In the genomic region with DNA sequence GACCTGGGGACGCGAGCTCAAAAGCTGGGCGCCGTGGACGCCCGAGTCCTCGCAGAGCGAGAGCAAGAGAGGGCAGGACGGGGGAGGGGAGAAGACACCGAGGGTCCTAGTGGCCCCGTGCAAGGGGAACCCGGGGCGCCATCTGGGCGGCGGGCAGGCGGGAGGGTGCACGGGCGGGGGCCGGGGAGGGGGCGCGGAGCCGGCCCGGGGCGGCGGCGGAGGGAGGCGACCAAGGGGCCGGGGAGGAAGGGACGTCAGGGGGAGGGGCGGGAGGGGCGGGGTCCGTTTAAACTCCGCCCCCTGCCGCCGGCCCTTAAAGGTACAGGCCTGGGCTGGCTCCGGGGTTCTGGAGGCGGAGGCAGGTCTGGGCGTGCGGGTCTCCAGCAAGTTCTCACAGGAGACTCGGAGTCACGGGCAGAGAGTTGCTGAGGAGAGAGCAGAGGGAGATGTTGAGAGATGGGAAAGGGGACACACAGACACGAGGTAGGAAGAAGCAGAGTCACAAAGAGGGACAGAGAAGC, we compare ENCODE assay signal across 8 mouse cellular contexts. TPM values are rescaled to one million over a fixed set of nuclear protein-coding genes. Genes with fewer than 3 reads are reported as not detected.
DNase-seq lines count a peak whose midpoint lies in the region; ATAC-seq and TF ChIP-seq lines count a peak whose summit lies in the region.

TSS of gene Mark4 (minus strand) at position 231 of the 521 bp plus-strand sequence.

- H3K4me2 ChIP-seq in hindbrain, embryonic 12.5 days (replicated peaks), result peak within 1 kb of the TSS; percentile 99

- WGBS in hindbrain, embryonic 12.5 days, result under 1% methylated on average over 29 of the region's 42 CpGs

- peaks cover 7% of the 10 kb centered on the region for H3K36me3 ChIP-seq in hindbrain, embryonic 12.5 days

- H3K9me3 ChIP-seq in hindbrain, embryonic 12.5 days (replicated peaks), result no peaks in the 10 kb centered on the region

- H3K9ac ChIP-seq in hindbrain, embryonic 12.5 days, result peak within 1 kb of the TSS; percentile 96

- POLR2A ChIA-PET in Patski (lab: Charles Lee), result no interaction called here

- TF ChIP-seq CTCF in Patski (IDR thresholded peaks at IDR 0.05), result no peak

- peaks cover 25% of the 10 kb centered on the region for H3K4me1 ChIP-seq in hindbrain, embryonic 12.5 days

- ATAC-seq in Patski, result peak; percentile 85
- peak; percentile 85 for ATAC-seq in hindbrain, embryonic 12.5 days (ENCODE audit: low FRiP score)

- peak within 1 kb of the TSS; percentile 86 for H3K27ac ChIP-seq in hindbrain, embryonic 12.5 days

- H3K27me3 ChIP-seq in Patski, result no peaks in the 10 kb centered on the region
- H3K27me3 ChIP-seq in hindbrain, embryonic 12.5 days, result peaks cover 3% of the 10 kb centered on the region; the same call in 1 of the 2 replicates

- DNase-seq in Patski (ENCODE audit: low read depth, low spot score), result peak; percentile 34
- peak; percentile 90 to 92 for DNase-seq in cerebellum, postnatal 10 days
- DNase-seq in frontal cortex, postnatal 14 days (ENCODE audit: low spot score in 2 of 2), result peak; percentile 56 to 67
- peak; percentile 66 to 68 for DNase-seq in layer of hippocampus, postnatal 36 days
- DNase-seq in lung, postnatal 36 days, result peak; percentile 79
- DNase-seq in retina, postnatal 1 day, result peak; percentile 89
- DNase-seq in urinary bladder, adult 18-20 months (ENCODE audit: low spot score in 2 of 2), result peak; percentile 67 to 82

- CTCF ChIA-PET in Patski (lab: Charles Lee), result no interaction called here

- in situ Hi-C loops in Patski (cut with MboI; ENCODE audit: low pct_unique_long_range_greater_than_20kb), result no loop called here

- peak within 1 kb of the TSS; percentile 95 for H3K4me3 ChIP-seq in hindbrain, embryonic 12.5 days

RNA-seq across cellular contexts. Expression of gene Mark4, which starts in this region (rescaled TPM):
- 34.8 TPM for polyA plus RNA-seq in Patski (2021)
- polyA plus RNA-seq in hindbrain, embryonic 12.5 days (2016; fragmentation: Nextera tagmentation; extraction: Ambion mirVana), result 20.0 and 21.6 TPM in 2 replicates
- 100 to 1,000 TPM in 1 of 2 experiments, 10 to 100 TPM in 1; 90.6 to 102 TPM for total RNA-seq in layer of hippocampus, postnatal 36 days (2021)

Comparison
In these comparisons a context has a peak if more than half of its experiments do, and no peak if none do; other contexts are left out.
1. Peak in every context shown above with its lines: DNase-seq, ATAC-seq, H3K4me3 ChIP-seq and H3K27ac ChIP-seq.
2. DNase-seq: peak in every context shown above with its lines; median percentile 91 in cerebellum, postnatal 10 days; 89 in retina, postnatal 1 day; 79 in lung, postnatal 36 days; 74 in urinary bladder, adult 18-20 months; 67 in layer of hippocampus, postnatal 36 days; 62 in frontal cortex, postnatal 14 days; 34 in Patski.